Mouse (Mus musculus) megakaryocyte, embryonic 14.5 days (primary cell): ENCODE results near the gene Auts2. TPM values are rescaled to one million over a fixed set of nuclear protein-coding genes. Genes with fewer than 3 reads are reported as not detected.

ENCODE experiments used
- H3K27me3 ChIP-seq: replicated peaks from 2 replicates; pipeline ENCODE3; 2012; ENCODE audit warnings: inconsistent platforms
- H3K36me3 ChIP-seq: replicated peaks from 2 replicates; pipeline ENCODE3; 2012; ENCODE audit warnings: low read length, inconsistent platforms, mixed read lengths
- H3K4me1 ChIP-seq: 2 replicates; pipeline ENCODE4 v1.6.1; 2012; ENCODE audit warnings: inconsistent platforms
- H3K4me3 ChIP-seq: replicated peaks from 2 replicates; pipeline ENCODE3; 2012; ENCODE audit warnings: moderate library complexity, mild to moderate bottlenecking, inconsistent platforms
- H3K9me3 ChIP-seq: 2 replicates; pipeline ENCODE4 v1.6.1; 2012; ENCODE audit warnings: inconsistent platforms
- FLI1 ChIP-seq: IDR thresholded peaks from 2 replicates; pipeline ENCODE4 v1.6.1; 2012; ENCODE audit warnings: low read length, inconsistent platforms, mixed read lengths
- GATA1 ChIP-seq: IDR thresholded peaks from 3 replicates; pipeline ENCODE4 v1.6.1; 2012; ENCODE audit warnings: mixed read lengths, low read length, inconsistent platforms, borderline replicate concordance
- polyA plus RNA-seq: library from polyadenylated mRNA; stranded (reverse); fragments of >175 nt; gene quantifications from 2 replicates; pipeline ENCODE4 v1.2.3, GENCODE M21; 2012; ENCODE audit warnings: low replicate concordance; ENCODE audit not compliant: insufficient read depth

The Auts2 gene
- polyA plus RNA-seq, 1 experiment, result 4.0 TPM

DNA sequence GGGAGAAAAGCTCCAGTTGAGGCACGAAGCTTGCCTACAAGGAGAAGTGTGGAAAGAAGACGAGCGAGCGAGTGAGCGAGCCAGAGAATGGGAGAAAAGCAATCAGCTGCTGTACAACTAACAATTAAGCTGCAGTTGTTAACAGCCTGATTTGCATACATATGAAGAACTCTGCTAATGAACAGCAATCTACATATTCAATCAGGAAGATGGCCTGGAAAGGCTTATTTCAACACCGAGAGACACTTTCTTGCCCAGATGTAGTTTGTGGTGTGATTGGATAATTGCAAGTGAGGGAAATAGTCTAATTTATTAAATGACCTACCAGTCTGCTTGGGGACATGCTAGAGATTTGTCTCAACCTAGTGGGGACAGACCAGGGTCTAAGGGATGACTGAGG lies 1079.7 kb downstream of the Auts2 start:
- Histone ChIP-seq H3K4me3 (no peak overlapping the region), H3K4me1 (no peaks in the 10 kb centered on the region), H3K27me3 (no peaks in the 10 kb centered on the region), H3K9me3 (peaks cover 34% of the 10 kb centered on the region), H3K36me3 (peaks cover 2% of the 10 kb centered on the region)
- no peak for TF ChIP-seq GATA1
- no peak for TF ChIP-seq FLI1

DNA sequence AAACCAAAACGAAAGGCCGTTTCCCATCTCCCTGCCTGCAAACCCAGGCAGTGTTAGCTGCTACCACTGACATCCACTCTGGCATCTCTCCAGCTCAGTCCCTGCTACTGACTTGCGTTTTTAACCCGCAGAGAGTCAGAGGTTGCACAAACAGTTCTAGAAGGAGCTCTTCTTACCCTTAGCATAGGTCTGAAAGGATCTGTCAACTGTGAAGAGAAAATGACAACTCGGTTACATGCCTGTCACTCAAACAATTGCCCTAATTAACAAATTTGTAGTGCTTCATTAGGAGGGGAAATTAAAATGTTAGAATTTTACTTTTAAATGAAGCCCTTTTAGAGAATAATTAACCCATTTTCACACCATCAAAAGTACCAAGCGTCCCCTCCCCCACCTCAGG lies 1083.2 kb downstream of the Auts2 start:
- no peaks in the 10 kb centered on the region for H3K36me3 ChIP-seq
- no peaks in the 10 kb centered on the region for H3K4me1 ChIP-seq

GRCm38 (mm10) chr5:131459549-131459948 lies 1083.6 kb downstream of the Auts2 start:
- no peaks in the 10 kb centered on the region for H3K36me3 ChIP-seq
- H3K4me3 ChIP-seq, result no peak overlapping the region
- TF ChIP-seq FLI1, result no peak
- TF ChIP-seq GATA1, result no peak
- H3K9me3 ChIP-seq, result peaks cover 42% of the 10 kb centered on the region
- H3K4me1 ChIP-seq, result no peaks in the 10 kb centered on the region
- H3K27me3 ChIP-seq, result no peaks in the 10 kb centered on the region

More for the DNA sequence above, 1083.2 kb downstream of the Auts2 start:
- H3K27me3 ChIP-seq, result no peaks in the 10 kb centered on the region
- peaks cover 41% of the 10 kb centered on the region for H3K9me3 ChIP-seq
- no peak overlapping the region for H3K4me3 ChIP-seq
- TF ChIP-seq FLI1, result no peak
- no peak for TF ChIP-seq GATA1

DNA sequence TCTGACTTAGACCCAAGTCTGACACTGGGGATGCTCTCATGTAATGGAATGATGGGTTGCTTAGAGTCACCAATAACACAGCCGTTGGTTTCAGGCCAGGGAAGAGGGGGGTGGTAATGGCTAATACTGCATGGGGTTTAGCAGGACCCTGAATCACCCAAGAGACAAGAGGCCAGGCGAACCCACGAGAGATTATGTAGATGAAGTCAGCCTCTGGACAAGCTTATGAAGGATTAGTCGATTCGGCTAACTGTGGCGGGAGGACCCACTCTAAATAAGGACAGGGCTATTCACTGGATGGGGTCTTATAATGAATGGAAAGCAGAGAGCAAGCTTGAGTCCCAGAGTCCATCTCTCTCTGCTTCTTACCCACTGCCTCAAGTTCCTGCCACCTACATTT lies 1084.4 kb downstream of the Auts2 start:
- TF ChIP-seq FLI1, result no peak
- no peak for TF ChIP-seq GATA1
- H3K27me3 ChIP-seq, result no peaks in the 10 kb centered on the region
- no peak overlapping the region for H3K4me3 ChIP-seq
- H3K9me3 ChIP-seq, result peaks cover 47% of the 10 kb centered on the region
- no peaks in the 10 kb centered on the region for H3K36me3 ChIP-seq
- no peaks in the 10 kb centered on the region for H3K4me1 ChIP-seq

DNA sequence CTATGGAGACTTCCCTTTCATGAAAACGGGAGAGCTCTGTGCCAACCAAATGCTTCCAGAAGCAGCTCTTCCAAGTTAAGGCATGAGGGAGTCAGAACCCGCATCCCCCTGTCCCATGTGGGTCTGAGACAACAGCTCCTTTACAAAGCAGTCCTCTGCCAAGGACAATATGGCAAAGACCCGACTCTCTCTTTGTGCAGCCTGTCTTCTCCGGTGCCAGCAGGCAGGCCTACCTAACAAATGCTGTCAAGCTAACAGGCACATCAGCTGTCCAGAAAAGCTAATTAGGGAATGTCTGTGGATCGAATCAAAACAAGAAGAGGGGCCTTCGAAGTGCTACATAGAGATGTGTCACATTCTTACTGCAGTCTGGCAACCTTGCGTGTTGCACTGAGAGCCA lies 1085.1 kb downstream of the Auts2 start:
- TF ChIP-seq GATA1, result no peak
- no peak for TF ChIP-seq FLI1
- H3K4me3 ChIP-seq, result no peak overlapping the region
- no peaks in the 10 kb centered on the region for H3K27me3 ChIP-seq
- H3K4me1 ChIP-seq, result no peaks in the 10 kb centered on the region
- no peaks in the 10 kb centered on the region for H3K36me3 ChIP-seq
- H3K9me3 ChIP-seq, result peaks cover 47% of the 10 kb centered on the region

- TF ChIP-seq GATA1 (no peak), FLI1 (no peak)
- Histone ChIP-seq H3K36me3 (peaks cover 13% of the 10 kb centered on the region), H3K4me1 (no peaks in the 10 kb centered on the region), H3K27me3 (no peaks in the 10 kb centered on the region), H3K9me3 (peaks cover 50% of the 10 kb centered on the region), H3K4me3 (no peak overlapping the region)
These were observed 1093.8 kb downstream of the Auts2 start for GRCm38 (mm10) chr5:131449181-131449868.

DNA sequence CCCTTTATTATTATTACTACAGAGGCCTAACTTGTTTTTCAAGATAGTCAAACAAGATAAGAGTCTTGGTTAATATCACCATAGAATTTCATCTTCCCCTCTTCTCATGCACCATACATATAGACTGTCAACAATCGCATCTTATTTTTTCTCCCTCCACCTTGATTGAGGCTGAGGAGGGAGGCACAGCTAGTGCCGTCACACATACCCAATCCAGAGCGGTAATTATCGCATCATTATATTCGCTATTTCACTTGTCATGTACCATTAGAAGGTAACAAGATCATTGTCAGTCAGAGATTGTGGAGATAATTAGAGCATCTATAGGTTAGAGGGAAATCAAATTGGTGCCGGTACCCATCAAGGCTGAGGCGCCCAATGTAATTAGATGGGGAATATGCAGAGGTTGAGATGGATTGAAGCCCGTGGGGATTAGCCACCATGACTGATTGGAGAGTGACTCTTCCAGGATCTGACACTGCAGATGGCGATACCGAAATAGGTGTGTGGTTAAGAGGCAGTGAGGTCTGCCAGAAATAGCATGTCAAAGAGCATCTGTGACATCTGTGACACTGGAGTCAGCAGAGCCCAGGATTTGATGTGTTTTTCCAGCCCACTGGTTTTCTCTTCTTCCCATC lies 1107.8 kb downstream of the Auts2 start:
- Histone ChIP-seq H3K4me1 (no peaks in the 10 kb centered on the region), H3K9me3 (peaks cover 31% of the 10 kb centered on the region), H3K4me3 (no peak overlapping the region), H3K27me3 (no peaks in the 10 kb centered on the region), H3K36me3 (peaks cover 12% of the 10 kb centered on the region)
- TF ChIP-seq FLI1 (no peak), GATA1 (no peak)

DNA sequence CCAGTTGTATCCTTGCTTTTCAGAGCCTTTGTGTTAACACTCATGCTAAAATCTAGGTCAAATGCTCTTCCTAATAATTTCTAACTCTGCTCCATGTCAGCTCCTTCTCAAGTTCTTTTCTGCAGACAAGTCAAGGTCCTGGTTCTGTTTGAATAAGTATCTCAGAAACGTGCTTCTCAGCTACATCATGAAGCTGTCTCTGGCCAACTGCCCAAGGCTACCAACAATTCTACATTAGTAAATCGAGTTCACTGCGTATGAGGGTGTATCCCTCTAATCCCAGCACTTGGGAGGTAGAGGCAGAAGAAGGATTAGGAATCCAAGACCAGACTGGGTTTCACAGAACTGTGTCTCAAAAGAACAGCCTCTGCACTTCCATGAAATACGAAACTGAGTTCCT lies 1109.9 kb downstream of the Auts2 start:
- Histone ChIP-seq H3K36me3 (no peaks in the 10 kb centered on the region), H3K4me3 (no peak overlapping the region), H3K27me3 (no peaks in the 10 kb centered on the region), H3K9me3 (peaks cover 18% of the 10 kb centered on the region; the same call in 1 of the 2 replicates), H3K4me1 (no peaks in the 10 kb centered on the region)
- no peak for TF ChIP-seq FLI1
- no peak for TF ChIP-seq GATA1

DNA sequence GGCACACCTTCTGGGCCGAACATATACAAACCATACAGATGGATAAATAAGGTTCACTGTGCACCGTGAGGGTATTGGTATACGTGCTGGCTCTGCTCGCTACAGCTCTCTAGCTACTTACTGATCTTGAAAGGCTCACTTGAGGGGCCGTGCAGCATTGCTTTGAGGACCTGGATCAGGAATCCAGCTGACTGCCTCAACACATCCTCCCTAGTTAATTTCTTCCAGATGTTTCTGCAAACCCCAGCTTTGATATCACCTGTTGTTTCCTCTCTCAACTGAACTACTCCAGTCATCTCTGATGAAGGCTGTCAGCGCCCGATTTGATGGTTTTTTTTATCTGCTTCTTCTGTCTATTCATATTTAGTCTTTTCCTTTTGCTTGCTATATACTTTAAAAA lies 1111.2 kb downstream of the Auts2 start:
- Histone ChIP-seq H3K27me3 (no peaks in the 10 kb centered on the region), H3K4me1 (no peaks in the 10 kb centered on the region), H3K4me3 (no peak overlapping the region), H3K36me3 (no peaks in the 10 kb centered on the region), H3K9me3 (peaks cover 14% of the 10 kb centered on the region; the same call in 1 of the 2 replicates)
- TF ChIP-seq GATA1 (no peak), FLI1 (no peak)

GRCm38 (mm10) chr5:131430109-131430508 lies 1113.0 kb downstream of the Auts2 start:
- no peaks in the 10 kb centered on the region for H3K36me3 ChIP-seq
- TF ChIP-seq GATA1 (no peak), FLI1 (no peak)
- peaks cover 6% of the 10 kb centered on the region; the same call in 1 of the 2 replicates for H3K9me3 ChIP-seq
- no peaks in the 10 kb centered on the region for H3K27me3 ChIP-seq
- no peak overlapping the region for H3K4me3 ChIP-seq
- no peaks in the 10 kb centered on the region for H3K4me1 ChIP-seq
